Mouse (Mus musculus) hindbrain, postnatal 0 days (tissue): ENCODE data around the gene Dhx58. TPM values are rescaled to one million over a fixed set of nuclear protein-coding genes. Genes with fewer than 3 reads are reported as not detected.

Experiments
- ATAC-seq: fragments of 200-750 bp; cut with Nextera tagmentation; 2 replicates; pipeline ENCODE4 v1.8.0; 2017; ENCODE audit warnings: mild to moderate bottlenecking, moderate TSS enrichment, moderate library complexity
- DNase-seq: peaks from one replicate; pipeline ENCODE4 v3.0.0-alpha.2; 2015; ENCODE audit warnings: low spot score
- H3K27ac ChIP-seq: fragments of 300-500 bp; sonication (generic); 2 replicates; pipeline ENCODE4 v1.5.1; 2014; ENCODE audit warnings: mild to moderate bottlenecking
- H3K27me3 ChIP-seq: fragments of 300-500 bp; sonication (generic); 2 replicates; pipeline ENCODE4 v1.6.1; 2014; ENCODE audit warnings: low read length, mixed read lengths; ENCODE audit not compliant: insufficient read depth
- H3K36me3 ChIP-seq: fragments of 300-500 bp; sonication (generic); 2 replicates; pipeline ENCODE4 v1.6.1; 2014; ENCODE audit warnings: low read length, mixed read lengths; ENCODE audit not compliant: insufficient read depth
- H3K4me1 ChIP-seq: fragments of 300-500 bp; sonication (generic); 2 replicates; pipeline ENCODE4 v1.6.1; 2014; ENCODE audit warnings: antibody characterized with exemption, low read length, mixed read lengths; ENCODE audit not compliant: insufficient read depth
- H3K4me2 ChIP-seq: fragments of 300-500 bp; sonication (generic); 2 replicates; pipeline ENCODE4 v1.6.1; 2014; ENCODE audit warnings: low read depth, mild to moderate bottlenecking, low read length, moderate library complexity, mixed read lengths
- H3K4me3 ChIP-seq: fragments of 300-500 bp; sonication (generic); 2 replicates; pipeline ENCODE4 v1.5.1; 2014; ENCODE audit warnings: low read length
- H3K9ac ChIP-seq: fragments of 300-500 bp; sonication (generic); replicated peaks from 2 replicates; pipeline ENCODE4 v1.6.1; 2014; ENCODE audit warnings: mild to moderate bottlenecking, low read length, moderate library complexity, mixed read lengths
- H3K9me3 ChIP-seq: fragments of 300-500 bp; sonication (generic); 2 replicates; pipeline ENCODE4 v1.6.1; 2016; ENCODE audit warnings: low read length, mixed read lengths
- CTCF ChIP-seq: IDR thresholded peaks from 2 replicates; pipeline ENCODE4 v1.5.1; 2016; ENCODE audit warnings: antibody characterized with exemption, control low read depth, low read depth
- WGBS: fragments of 180-500 bp; shearing (Covaris S2); extraction: QIAGEN DNeasy Blood & Tissue Kit; methylation state at CpG from one replicate; pipeline ENCODE4 v1.1.7; 2014; 5-methylcytosine and 5-hydroxymethylcytosine counted together
- polyA plus RNA-seq: library from polyadenylated mRNA; unstranded; fragments of >200 nt; fragmentation: Nextera tagmentation; extraction: Ambion mirVana; gene quantifications from 2 replicates; pipeline ENCODE4 v1.2.1, GENCODE M21; 2015
- total RNA-seq: library from RNA; depleted of rRNA; stranded (reverse); fragments of >200 nt; gene quantifications from 2 replicates; pipeline ENCODE4 v1.2.3, GENCODE M21; 2014

Gene Dhx58
- total and polyA plus RNA-seq, 2 experiments from 2014 or later: 1.2 to 2.7 TPM

DNA sequence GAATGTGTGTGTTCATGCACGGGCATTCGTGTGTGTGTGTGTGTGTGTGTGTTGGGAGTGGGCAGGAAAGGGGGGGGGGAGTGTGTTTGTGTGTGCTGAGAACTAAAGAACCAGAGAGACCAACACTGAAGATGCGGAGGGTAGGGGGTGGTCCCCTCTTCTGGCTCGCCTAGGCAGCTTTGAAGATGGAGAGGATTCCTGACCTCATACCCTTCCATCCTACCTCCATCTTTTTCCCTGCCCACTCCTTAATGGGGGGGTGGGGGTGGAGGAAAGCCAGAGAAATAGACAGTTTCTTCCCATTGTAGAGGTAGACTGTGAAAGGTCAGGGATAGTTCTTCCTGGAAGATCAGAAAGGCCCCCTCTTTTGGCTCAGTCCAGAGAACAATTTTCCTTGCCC lies 9.1 kb upstream of the Dhx58 start:
- Histone ChIP-seq H3K36me3 (peaks cover 39% of the 10 kb centered on the region), H3K27ac (no peak overlapping the region), H3K4me2 (no peak overlapping the region), H3K9ac (peak overlapping the region; percentile 6; the same call in 1 of the 2 replicates), H3K4me3 (no peak overlapping the region), H3K9me3 (no peaks in the 10 kb centered on the region), H3K4me1 (peaks cover 6% of the 10 kb centered on the region; the same call in 1 of the 2 replicates), H3K27me3 (no peaks in the 10 kb centered on the region)
- no peak for TF ChIP-seq CTCF
- 77% methylated on average over 4 of the region's 4 CpGs for WGBS
- ATAC-seq: no peak
- no peak for DNase-seq

DNA sequence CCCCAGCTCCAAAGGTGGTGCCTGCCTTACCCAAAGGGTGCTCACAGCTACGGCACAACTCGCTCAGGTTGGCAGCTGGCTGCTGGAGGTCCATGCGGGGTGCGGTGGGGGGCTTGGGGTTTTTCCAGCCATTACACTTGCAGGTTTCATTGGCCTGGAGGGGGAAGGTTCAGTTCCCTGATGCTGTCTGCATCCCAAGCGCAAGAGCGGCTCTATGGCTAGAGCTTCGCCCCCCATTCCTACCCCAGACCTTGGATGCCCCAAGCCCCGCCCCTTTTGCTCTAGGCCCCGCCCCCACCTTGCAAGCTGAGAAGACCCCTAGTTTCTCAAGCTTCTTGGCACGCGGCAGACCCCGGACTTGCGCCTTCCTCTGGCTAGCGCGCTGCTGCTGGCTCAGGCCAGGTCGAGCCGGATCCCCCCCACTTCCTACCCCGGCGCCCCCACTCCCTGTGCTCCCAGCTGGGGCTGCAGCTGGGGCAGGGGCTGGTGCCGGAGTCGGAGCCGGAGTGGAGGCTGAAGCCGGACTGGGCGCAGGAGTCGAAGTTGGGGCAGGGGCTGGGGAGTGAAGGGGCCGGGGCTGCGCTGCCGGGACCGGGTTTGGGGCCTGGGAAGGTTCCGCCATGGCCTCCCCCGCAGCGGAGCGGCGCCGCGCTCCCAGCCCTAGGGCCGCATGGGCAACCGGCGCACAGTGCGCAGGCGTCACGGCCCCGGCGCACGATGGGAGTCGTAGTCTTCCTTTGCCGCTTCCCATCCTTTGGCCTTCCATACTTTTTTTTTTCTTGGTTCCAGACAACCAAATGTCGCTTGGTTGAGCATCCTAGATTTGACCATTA lies 7.9 kb upstream of the Dhx58 start, which contains the start of gene Kat2a:
TSS of gene Kat2a (minus strand) at position 683 of the 833 bp plus-strand sequence.
- WGBS: 2% methylated on average over 46 of the region's 48 CpGs
- ATAC-seq: peak; percentile 92
- no peaks in the 10 kb centered on the region for H3K9me3 ChIP-seq
- H3K9ac ChIP-seq: peak within 1 kb of the TSS; percentile 92
- TF ChIP-seq CTCF: no peak
- H3K4me3 ChIP-seq: peak within 1 kb of the TSS; percentile 99
- DNase-seq: peak; percentile 95
- peak within 1 kb of the TSS; percentile 83 for H3K4me2 ChIP-seq
- peaks cover 43% of the 10 kb centered on the region for H3K36me3 ChIP-seq
- H3K27me3 ChIP-seq: no peaks in the 10 kb centered on the region
- H3K27ac ChIP-seq: peak within 1 kb of the TSS; percentile 79
- peaks cover 6% of the 10 kb centered on the region; the same call in 1 of the 2 replicates for H3K4me1 ChIP-seq

DNA sequence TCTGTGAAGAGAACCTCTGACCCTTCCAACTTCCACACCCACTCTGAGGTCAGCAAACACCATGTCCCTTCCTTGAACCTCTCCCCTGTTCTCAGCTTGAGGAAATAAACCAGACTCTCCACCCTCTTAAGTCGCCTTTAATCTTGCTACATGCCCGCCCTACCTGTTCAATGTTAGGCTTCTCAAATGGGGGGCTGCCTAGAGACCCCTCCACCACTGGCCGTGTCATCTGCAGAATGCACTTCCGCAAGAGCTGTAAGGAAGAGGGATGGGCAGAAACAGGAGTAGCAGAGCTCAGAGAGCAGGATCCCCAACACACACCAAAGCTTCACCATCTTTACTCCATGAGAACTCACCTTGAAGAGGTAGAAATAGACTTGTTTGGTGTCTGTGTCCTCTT lies 6.9 kb upstream of the Dhx58 start:
- Histone ChIP-seq H3K4me2 (peak overlapping the region; percentile 83), H3K27me3 (no peaks in the 10 kb centered on the region), H3K4me3 (no peak overlapping the region), H3K4me1 (peaks cover 6% of the 10 kb centered on the region; the same call in 1 of the 2 replicates), H3K9ac (peak overlapping the region; percentile 92), H3K9me3 (no peaks in the 10 kb centered on the region), H3K36me3 (peaks cover 46% of the 10 kb centered on the region), H3K27ac (no peak overlapping the region)
- 89% methylated on average over 4 of the region's 4 CpGs for WGBS
- ATAC-seq (no peak), DNase-seq (no peak)
- TF ChIP-seq CTCF: no peak

GRCm38 (mm10) chr11:100710528-100710927 lies 6.5 kb upstream of the Dhx58 start:
- no peak overlapping the region for H3K9ac ChIP-seq
- no peaks in the 10 kb centered on the region for H3K27me3 ChIP-seq
- H3K27ac ChIP-seq: no peak overlapping the region
- H3K36me3 ChIP-seq: peaks cover 46% of the 10 kb centered on the region
- no peak for DNase-seq
- 93% methylated on average over 15 of the region's 15 CpGs for WGBS
- H3K9me3 ChIP-seq: no peaks in the 10 kb centered on the region
- H3K4me3 ChIP-seq: no peak overlapping the region
- H3K4me2 ChIP-seq: no peak overlapping the region
- TF ChIP-seq CTCF: no peak
- no peak for ATAC-seq
- peaks cover 6% of the 10 kb centered on the region; the same call in 1 of the 2 replicates for H3K4me1 ChIP-seq

DNA sequence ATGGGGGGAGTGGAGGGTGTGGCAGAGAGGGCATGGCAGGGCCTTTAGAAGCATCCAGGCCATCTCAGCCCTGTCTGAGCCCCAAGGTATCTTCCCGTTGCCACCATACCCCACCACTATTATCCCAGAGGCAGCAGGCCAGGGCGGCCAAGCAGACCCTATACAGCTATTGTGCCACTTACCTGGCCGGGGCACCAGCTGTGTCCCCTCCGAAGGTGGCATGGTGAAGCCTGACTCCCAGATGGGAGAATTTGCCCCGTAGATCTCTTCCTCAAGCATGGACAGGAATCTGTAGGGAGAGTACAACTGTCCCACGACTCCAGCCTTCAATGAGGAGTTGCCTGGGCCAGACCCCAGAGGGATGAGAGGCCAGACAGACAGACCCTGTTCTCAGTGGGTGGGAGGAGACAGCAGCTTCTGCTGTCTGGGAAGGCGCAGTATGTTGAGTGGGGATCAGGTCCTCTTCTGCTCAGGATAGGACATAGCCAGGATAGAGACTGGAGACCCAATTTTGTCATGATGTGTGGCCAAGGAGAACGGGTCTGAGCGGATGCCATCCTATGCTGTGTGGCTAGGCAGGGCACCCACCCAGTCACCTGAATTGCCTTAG lies 5.2 kb upstream of the Dhx58 start:
- H3K9ac ChIP-seq: no peak overlapping the region
- 94% methylated on average over 9 of the region's 9 CpGs for WGBS
- no peak for DNase-seq
- peaks cover 57% of the 10 kb centered on the region for H3K36me3 ChIP-seq
- no peak overlapping the region for H3K4me2 ChIP-seq
- H3K4me1 ChIP-seq: peaks cover 6% of the 10 kb centered on the region; the same call in 1 of the 2 replicates
- TF ChIP-seq CTCF: no peak
- ATAC-seq: no peak
- H3K9me3 ChIP-seq: no peaks in the 10 kb centered on the region
- H3K27me3 ChIP-seq: no peaks in the 10 kb centered on the region
- H3K27ac ChIP-seq: no peak overlapping the region
- H3K4me3 ChIP-seq: no peak overlapping the region

DNA sequence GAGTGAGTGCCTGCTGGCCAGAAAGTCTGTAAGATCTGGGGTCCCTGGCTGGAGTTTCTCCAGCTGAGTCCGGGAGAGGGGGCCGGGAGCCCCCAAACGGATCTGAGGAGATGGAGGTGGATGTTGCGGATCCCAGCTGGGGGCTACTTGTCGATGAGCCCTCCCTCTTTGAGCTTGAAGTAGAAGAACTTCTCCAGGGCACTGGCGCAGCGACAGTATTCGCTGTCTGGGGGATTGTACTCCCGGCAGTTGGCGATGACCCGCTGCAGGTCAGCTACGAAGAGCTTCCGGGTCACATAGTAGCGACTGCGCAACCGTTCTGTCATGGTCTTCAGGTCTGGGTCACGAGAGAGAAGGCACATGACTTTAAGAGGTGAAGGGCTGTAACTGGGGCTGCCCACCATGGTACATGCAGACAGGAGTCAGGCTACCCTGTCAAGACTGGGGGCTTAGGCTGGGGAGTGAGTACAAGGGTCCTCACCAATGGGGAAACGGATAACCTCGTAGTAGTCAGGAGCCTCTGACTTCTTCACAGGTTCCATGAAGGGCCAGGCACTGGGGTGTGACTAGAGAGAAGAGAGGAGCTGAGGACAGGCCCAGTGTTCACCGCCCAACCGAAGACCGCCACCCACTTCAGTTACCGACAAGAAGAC lies 1.1 kb upstream of the Dhx58 start:
- Histone ChIP-seq H3K9me3 (no peaks in the 10 kb centered on the region), H3K4me3 (no peak overlapping the region), H3K27ac (no peak overlapping the region), H3K4me2 (no peak overlapping the region), H3K9ac (no peak overlapping the region), H3K27me3 (no peaks in the 10 kb centered on the region), H3K4me1 (no peaks in the 10 kb centered on the region), H3K36me3 (peaks cover 57% of the 10 kb centered on the region)
- ATAC-seq (no peak), DNase-seq (no peak)
- 92% methylated on average over 23 of the region's 23 CpGs for WGBS
- no peak for TF ChIP-seq CTCF
